1 mouse cellular context compared by ENCODE assay signal in genomic region chr5:115186371-115187073, GRCm38 (mm10).
TF ChIP-seq lines count a peak whose summit lies in the region.

No protein-coding gene starts in this region.

TF ChIP-seq in CH12.LX, 34 proteins besides CTCF, POLR2A, EP300 and RAD21:
- TF ChIP-seq BHLHE40 (IDR thresholded peaks at IDR 0.05; ENCODE audit: low read depth, low read length) (peak; percentile 77), HCFC1 (IDR thresholded peaks at IDR 0.05; ENCODE audit: low read depth, low read length) (no peak), ZNF384 (IDR thresholded peaks at IDR 0.05; ENCODE audit: low read depth, low read length) (no peak), MXI1 (IDR thresholded peaks at IDR 0.05; ENCODE audit: low read depth, low read length) (peak; percentile 60; the same call in 1 of the 2 replicates), GABPA (IDR thresholded peaks at IDR 0.05; ENCODE audit: insufficient replicate concordance, low read depth, low read length) (no peak), MAX (IDR thresholded peaks at IDR 0.05; ENCODE audit: low read length) (peak; percentile 78), SIN3A (IDR thresholded peaks at IDR 0.05; ENCODE audit: low read length) (0 out of 2 replicates have a peak, but pooled peaks have one; percentile 35), ETS1 (conservative IDR thresholded peaks at IDR 0.05; ENCODE audit: low read depth, low read length) (peak; percentile 50; the same call in 1 of the 2 replicates), IRF4 (IDR thresholded peaks at IDR 0.05; ENCODE audit: low read depth, low read length) (0 out of 2 replicates have a peak, but pooled peaks have one; percentile 35), ELF1 (IDR thresholded peaks at IDR 0.05; ENCODE audit: low read depth, low read length) (no peak), NRF1 (IDR thresholded peaks at IDR 0.05; ENCODE audit: low read depth, low read length) (peak; percentile 64)
